ENCODE assay signal across 25 mouse cellular contexts in genomic region chr16:85668767-85669166, GRCm38 (mm10).
DNase-seq lines count a peak whose midpoint lies in the region; ATAC-seq and TF ChIP-seq lines count a peak whose summit lies in the region.
"Had no signal": no experiment of that assay in that cellular context is flagged by ENCODE, and none has a peak within 500 bp of the region (broad histone marks: within the 10 kb centered on the region; RNA-seq: fewer than 3 reads in every experiment).

No protein-coding gene starts in this region.

- WGBS in heart, adult 2 months: 85% methylated on average over 5 of the region's 5 CpGs
- WGBS in kidney, postnatal 0 days: 52% methylated on average over 5 of the region's 5 CpGs
- WGBS in midbrain, postnatal 0 days: 87% methylated on average over 5 of the region's 5 CpGs
- WGBS in midbrain, embryonic 11.5 days: 84% methylated on average over 5 of the region's 5 CpGs

- H3K27me3 ChIP-seq in heart, adult 2 months (ENCODE audit: control insufficient read depth, insufficient read depth, low read length): no peaks in the 10 kb centered on the region
- no peaks in the 10 kb centered on the region for H3K27me3 ChIP-seq in kidney, postnatal 0 days (ENCODE audit: insufficient read depth, low read length)
- no peaks in the 10 kb centered on the region for H3K27me3 ChIP-seq in midbrain, postnatal 0 days (ENCODE audit: insufficient read depth, low read length)
- H3K27me3 ChIP-seq in midbrain, embryonic 11.5 days (ENCODE audit: control insufficient read depth, insufficient read depth, low read length): no peaks in the 10 kb centered on the region
- H3K27me3 ChIP-seq: embryonic facial prominence, embryonic 13.5 days; forebrain, embryonic 12.5 days; forebrain, embryonic 15.5 days; hindbrain, embryonic 13.5 days had no signal

- H3K36me3 ChIP-seq in heart, adult 2 months (ENCODE audit: control insufficient read depth, insufficient read depth, low read length): no peaks in the 10 kb centered on the region
- no peaks in the 10 kb centered on the region for H3K36me3 ChIP-seq in kidney, postnatal 0 days (ENCODE audit: insufficient read depth, low read length)
- H3K36me3 ChIP-seq in midbrain, postnatal 0 days (ENCODE audit: insufficient read depth, low read length): no peaks in the 10 kb centered on the region
- no peaks in the 10 kb centered on the region for H3K36me3 ChIP-seq in midbrain, embryonic 11.5 days (ENCODE audit: control insufficient read depth, insufficient read depth, low read length)
- H3K36me3 ChIP-seq: embryonic facial prominence, embryonic 10.5 days; embryonic facial prominence, embryonic 13.5 days; forebrain, embryonic 12.5 days; forebrain, embryonic 15.5 days; hindbrain, embryonic 10.5 days; hindbrain, embryonic 13.5 days had no signal

- DNase-seq in heart, adult 2 months: no peak
- no peak for DNase-seq in heart, postnatal 36 days
- DNase-seq in kidney, postnatal 0 days (ENCODE audit: low spot score): no peak
- DNase-seq in kidney, postnatal 25 days: no peak
- DNase-seq in midbrain, postnatal 0 days (ENCODE audit: low spot score): no peak
- no peak for DNase-seq in midbrain, embryonic 11.5 days (ENCODE audit: low spot score, missing footprints)
- DNase-seq in gastrocnemius, postnatal 36 days: no peak
- no peak for DNase-seq in cerebellum, postnatal 25 days
- DNase-seq: adrenal gland, postnatal 10 days; adrenal gland, postnatal 36 days; cerebellum, adult 2 months; cerebellum, adult 9-11 months; cerebellum, postnatal 36 days; embryo, embryonic 11 days; gastrocnemius, postnatal 25 days had no signal

- TF ChIP-seq POLR2A in heart, adult 2 months (IDR thresholded peaks at IDR 0.05; ENCODE audit: insufficient read depth, low read depth, low read length): no peak

- H3K79me2 ChIP-seq in heart, adult 2 months (replicated peaks; ENCODE audit: control insufficient read depth, insufficient read depth, low read length): no peaks in the 10 kb centered on the region

- H3K27ac ChIP-seq in heart, adult 2 months: no peak overlapping the region
- H3K27ac ChIP-seq in kidney, postnatal 0 days: no peak overlapping the region
- no peak overlapping the region for H3K27ac ChIP-seq in midbrain, postnatal 0 days (ENCODE audit: low read depth, low read length)
- no peak overlapping the region for H3K27ac ChIP-seq in midbrain, embryonic 11.5 days (ENCODE audit: low read depth, low read length)
- H3K27ac ChIP-seq: embryonic facial prominence, embryonic 10.5 days; embryonic facial prominence, embryonic 13.5 days; forebrain, embryonic 12.5 days; forebrain, embryonic 15.5 days; hindbrain, embryonic 10.5 days; hindbrain, embryonic 13.5 days had no signal

- no peak overlapping the region for H3K4me2 ChIP-seq in kidney, postnatal 0 days (ENCODE audit: low read length)
- no peak overlapping the region for H3K4me2 ChIP-seq in midbrain, postnatal 0 days (ENCODE audit: low read depth, low read length, poor library complexity, severe bottlenecking)
- no peak overlapping the region for H3K4me2 ChIP-seq in midbrain, embryonic 11.5 days
- H3K4me2 ChIP-seq: embryonic facial prominence, embryonic 13.5 days; forebrain, embryonic 12.5 days; forebrain, embryonic 15.5 days; heart, embryonic 11.5 days; hindbrain, embryonic 13.5 days had no signal

- H3K4me3 ChIP-seq in heart, adult 2 months: no peak overlapping the region
- no peak overlapping the region for H3K4me3 ChIP-seq in kidney, postnatal 0 days (replicated peaks; ENCODE audit: low read depth, low read length)
- no peak overlapping the region for H3K4me3 ChIP-seq in midbrain, postnatal 0 days (ENCODE audit: low read depth, low read length)
- no peak overlapping the region for H3K4me3 ChIP-seq in midbrain, embryonic 11.5 days (ENCODE audit: low read depth, low read length)
- H3K4me3 ChIP-seq: embryonic facial prominence, embryonic 10.5 days; embryonic facial prominence, embryonic 13.5 days; erythroblast, embryonic 14.5 days; forebrain, embryonic 12.5 days; forebrain, embryonic 15.5 days; hindbrain, embryonic 10.5 days; hindbrain, embryonic 13.5 days had no signal

- intact Hi-C loops in heart, adult 2 months (cut with DNase I): no loop called here
- intact Hi-C loops in heart, postnatal 36 days (cut with DNase I): no loop called here
- intact Hi-C loops in gastrocnemius, postnatal 36 days (cut with DNase I): no loop called here

- no peaks in the 10 kb centered on the region for H3K9me3 ChIP-seq in kidney, postnatal 0 days (replicated peaks; ENCODE audit: low read length)
- H3K9me3 ChIP-seq in midbrain, postnatal 0 days (ENCODE audit: low read length): no peaks in the 10 kb centered on the region
- H3K9me3 ChIP-seq in midbrain, embryonic 11.5 days (ENCODE audit: control insufficient read depth, low read length): no peaks in the 10 kb centered on the region
- H3K9me3 ChIP-seq: embryonic facial prominence, embryonic 10.5 days; embryonic facial prominence, embryonic 13.5 days; forebrain, embryonic 12.5 days; forebrain, embryonic 15.5 days; hindbrain, embryonic 10.5 days; hindbrain, embryonic 13.5 days had no signal

- H3K4me1 ChIP-seq in heart, adult 2 months (ENCODE audit: control insufficient read depth, insufficient read depth, low read length): no peaks in the 10 kb centered on the region
- H3K4me1 ChIP-seq in kidney, postnatal 0 days (replicated peaks; ENCODE audit: insufficient read depth, low read length): no peaks in the 10 kb centered on the region
- H3K4me1 ChIP-seq in midbrain, postnatal 0 days (ENCODE audit: insufficient read depth, low read length): no peaks in the 10 kb centered on the region
- no peaks in the 10 kb centered on the region for H3K4me1 ChIP-seq in midbrain, embryonic 11.5 days (ENCODE audit: control insufficient read depth, insufficient read depth, low read length)
- H3K4me1 ChIP-seq: embryonic facial prominence, embryonic 10.5 days; embryonic facial prominence, embryonic 13.5 days; forebrain, embryonic 12.5 days; forebrain, embryonic 15.5 days; hindbrain, embryonic 10.5 days; hindbrain, embryonic 13.5 days had no signal

- no peak overlapping the region for H3K9ac ChIP-seq in heart, adult 2 months (ENCODE audit: low read depth, low read length)
- H3K9ac ChIP-seq in kidney, postnatal 0 days (ENCODE audit: low read depth, low read length): no peak overlapping the region
- H3K9ac ChIP-seq in midbrain, postnatal 0 days (replicated peaks; ENCODE audit: low read length, poor library complexity, severe bottlenecking): no peak overlapping the region
- H3K9ac ChIP-seq in midbrain, embryonic 11.5 days (ENCODE audit: low read length): no peak overlapping the region
- H3K9ac ChIP-seq: embryonic facial prominence, embryonic 13.5 days; forebrain, embryonic 12.5 days; forebrain, embryonic 15.5 days; hindbrain, embryonic 13.5 days had no signal

- peak; percentile 34 for TF ChIP-seq CTCF in heart, adult 2 months (IDR thresholded peaks at IDR 0.05)
- TF ChIP-seq CTCF in kidney, postnatal 0 days (IDR thresholded peaks at IDR 0.05; ENCODE audit: low read depth): peak; percentile 45; the same call in 1 of the 2 replicates
- peak; percentile 32; the same call in 1 of the 2 replicates for TF ChIP-seq CTCF in midbrain, postnatal 0 days (IDR thresholded peaks at IDR 0.05)

- ATAC-seq in kidney, postnatal 0 days (replicated peaks; ENCODE audit: low FRiP score, low read depth): 0 out of 2 replicates have a peak, but pooled peaks have one; percentile 57
- ATAC-seq in midbrain, postnatal 0 days (ENCODE audit: low FRiP score): no peak
- no peak for ATAC-seq in midbrain, embryonic 11.5 days (ENCODE audit: low FRiP score)
- ATAC-seq: activated CD4-positive, CD25-positive, alpha-beta regulatory T cell, adult 4 months; forebrain, embryonic 15.5 days; hindbrain, embryonic 16.5 days had no signal

- no peak for TF ChIP-seq EP300 in heart, adult 2 months (IDR thresholded peaks at IDR 0.05; ENCODE audit: insufficient read depth, low read depth, low read length)
